Mouse (Mus musculus) MEL (cell line): ENCODE measurements around the gene Cbx8. TPM values are rescaled to one million over a fixed set of nuclear protein-coding genes. Genes with fewer than 3 reads are reported as not detected.

Experiments
- DNase-seq: peaks from one replicate; pipeline ENCODE4 v3.0.0; 2011; ENCODE audit warnings: low read depth, low spot score
- H3K27ac ChIP-seq: 2 replicates; pipeline ENCODE4 v1.5.1; 2012; ENCODE audit warnings: low read depth, mild to moderate bottlenecking, control low read depth, low read length, moderate library complexity; ENCODE audit not compliant: control insufficient read depth
- H3K27me3 ChIP-seq, 2 experiments: fragments of 150-350 bp in 1 of 2; sonication (generic) in 1 of 2; 2 replicates each; pipeline ENCODE4 v1.6.1; 2012; ENCODE audit warnings: low read length in 2 of 2, mild to moderate bottlenecking in 2 of 2, improper control_type of control experiment in 1 of 2, moderate library complexity in 1 of 2; ENCODE audit not compliant: insufficient read depth in 2 of 2, control insufficient read depth in 1 of 2
- H3K36me3 ChIP-seq, 2 experiments: 2 replicates each; pipeline ENCODE4 v1.6.1; 2012 to 2014; ENCODE audit warnings: low read length in 2 of 2, improper control_type of control experiment in 1 of 2, inconsistent platforms in 1 of 2, mild to moderate bottlenecking in 1 of 2; ENCODE audit not compliant: insufficient read depth in 2 of 2, control insufficient read depth in 1 of 2
- H3K4me1 ChIP-seq, 2 experiments: fragments of 150-350 bp in 1 of 2; sonication (generic) in 1 of 2; 2 replicates each; pipeline ENCODE4 v1.6.1; 2012; ENCODE audit warnings: low read length in 2 of 2, improper control_type of control experiment in 1 of 2, mild to moderate bottlenecking in 1 of 2; ENCODE audit not compliant: insufficient read depth in 2 of 2, control insufficient read depth in 1 of 2
- H3K4me3 ChIP-seq, 2 experiments: fragments of 150-350 bp in 1 of 2; sonication (generic) in 1 of 2; 2 replicates each; pipeline ENCODE4 v1.5.1; 2012; ENCODE audit warnings: low read depth in 2 of 2, low read length in 2 of 2, mild to moderate bottlenecking in 2 of 2, moderate library complexity in 2 of 2, control low read depth in 1 of 2, improper control_type of control experiment in 1 of 2; ENCODE audit not compliant: control insufficient read depth in 1 of 2, insufficient read depth in 1 of 2
- H3K79me2 ChIP-seq: 2 replicates; pipeline ENCODE4 v1.6.1; 2012; ENCODE audit warnings: mild to moderate bottlenecking, low read length, moderate library complexity; ENCODE audit not compliant: control insufficient read depth, poor library complexity, insufficient read depth
- H3K9ac ChIP-seq: 2 replicates; pipeline ENCODE4 v1.6.1; 2012; ENCODE audit warnings: low read depth, mild to moderate bottlenecking, control low read depth, low read length, moderate library complexity; ENCODE audit not compliant: control insufficient read depth, poor library complexity, severe bottlenecking
- H3K9me3 ChIP-seq: fragments of 150-350 bp; sonication (generic); replicated peaks from 2 replicates; pipeline ENCODE4 v1.6.1; 2012; ENCODE audit warnings: mild to moderate bottlenecking, low read length, improper control_type of control experiment, moderate library complexity; ENCODE audit not compliant: insufficient read depth
- BHLHE40 ChIP-seq: IDR thresholded peaks from 2 replicates; pipeline ENCODE4 v1.6.1; 2012; ENCODE audit warnings: low read depth, mild to moderate bottlenecking, inconsistent platforms, low read length, improper control_type of control experiment, borderline replicate concordance
- CTCF ChIP-seq, 3 experiments: IDR thresholded peaks in 2 of 3; conservative IDR thresholded peaks in 1 of 3; 2 replicates each; pipeline ENCODE4 v1.5.1; 2011 to 2012; ENCODE audit warnings: low read length in 3 of 3, low read depth in 2 of 3, mild to moderate bottlenecking in 2 of 3, improper control_type of control experiment in 1 of 3, inconsistent platforms in 1 of 3, mixed read lengths in 1 of 3, moderate library complexity in 1 of 3; ENCODE audit not compliant: control insufficient read depth in 1 of 3, insufficient read depth in 1 of 3, poor library complexity in 1 of 3, severe bottlenecking in 1 of 3
- EP300 ChIP-seq, 2 experiments: IDR thresholded peaks; 2 replicates each; pipeline ENCODE4 v1.6.1; 2011; ENCODE audit warnings: improper control_type of control experiment in 2 of 2, low read length in 2 of 2, low read depth in 1 of 2, mild to moderate bottlenecking in 1 of 2
- GATA1 ChIP-seq: IDR thresholded peaks from 2 replicates; pipeline ENCODE4 v1.6.1; 2011; ENCODE audit warnings: low read depth, low read length, improper control_type of control experiment
- JUND ChIP-seq: IDR thresholded peaks from 2 replicates; pipeline ENCODE4 v1.6.1; 2011; ENCODE audit warnings: low read depth, mild to moderate bottlenecking, improper control_type of control experiment, low read length
- KAT2A ChIP-seq: conservative IDR thresholded peaks from 2 replicates; pipeline ENCODE4 v1.6.1; 2012; ENCODE audit warnings: low read depth, low read length, improper control_type of control experiment, inconsistent platforms
- MAX ChIP-seq: IDR thresholded peaks from 2 replicates; pipeline ENCODE4 v1.6.1; 2011; ENCODE audit warnings: low read length, improper control_type of control experiment
- MAZ ChIP-seq: IDR thresholded peaks from 2 replicates; pipeline ENCODE4 v1.6.1; 2012; ENCODE audit warnings: low read depth, mild to moderate bottlenecking, inconsistent platforms, low read length, improper control_type of control experiment
- MXI1 ChIP-seq: IDR thresholded peaks from 2 replicates; pipeline ENCODE4 v1.6.1; 2011; ENCODE audit warnings: mild to moderate bottlenecking, low read depth, low read length, improper control_type of control experiment
- MYB ChIP-seq: IDR thresholded peaks from 2 replicates; pipeline ENCODE4 v1.6.1; 2011; ENCODE audit warnings: mild to moderate bottlenecking, low read depth, low read length, improper control_type of control experiment
- MYC ChIP-seq: IDR thresholded peaks from 2 replicates; pipeline ENCODE4 v1.6.1; 2011; ENCODE audit warnings: low read depth, mild to moderate bottlenecking, low read length, improper control_type of control experiment, moderate library complexity
- NRF1 ChIP-seq: IDR thresholded peaks from 2 replicates; pipeline ENCODE4 v1.6.1; 2014; ENCODE audit warnings: low read depth, mild to moderate bottlenecking, inconsistent platforms, low read length, improper control_type of control experiment, moderate library complexity; ENCODE audit not compliant: poor library complexity, insufficient read depth, severe bottlenecking
- POLR2AphosphoS5 ChIP-seq: IDR thresholded peaks from 2 replicates; pipeline ENCODE4 v1.6.1; 2012; ENCODE audit warnings: low read depth, borderline replicate concordance, mild to moderate bottlenecking, inconsistent platforms, low read length, moderate library complexity, mixed read lengths
- RAD21 ChIP-seq: IDR thresholded peaks from 2 replicates; pipeline ENCODE4 v1.6.1; 2011; ENCODE audit warnings: mild to moderate bottlenecking, low read depth, low read length, improper control_type of control experiment
- SIN3A ChIP-seq: IDR thresholded peaks from 2 replicates; pipeline ENCODE4 v1.6.1; 2012; ENCODE audit warnings: low read length, improper control_type of control experiment, inconsistent platforms
- TAL1 ChIP-seq: IDR thresholded peaks from 2 replicates; pipeline ENCODE4 v1.6.1; 2012; ENCODE audit warnings: mild to moderate bottlenecking, inconsistent platforms, low read length, moderate library complexity, mixed read lengths
- TCF12 ChIP-seq: IDR thresholded peaks from 2 replicates; pipeline ENCODE4 v1.6.1; 2014; ENCODE audit warnings: low read depth, mild to moderate bottlenecking, inconsistent platforms, low read length, improper control_type of control experiment, moderate library complexity
- UBTF ChIP-seq: IDR thresholded peaks from 2 replicates; pipeline ENCODE4 v1.6.1; 2012; ENCODE audit warnings: low read depth, mild to moderate bottlenecking, inconsistent platforms, low read length, improper control_type of control experiment, moderate library complexity, borderline replicate concordance; ENCODE audit not compliant: insufficient read depth
- ZMIZ1 ChIP-seq: IDR thresholded peaks from 2 replicates; pipeline ENCODE4 v1.6.1; 2012; ENCODE audit warnings: low read depth, mild to moderate bottlenecking, inconsistent platforms, low read length, improper control_type of control experiment, moderate library complexity
- polyA plus RNA-seq, 2 experiments: library from polyadenylated mRNA; stranded (reverse) in 1 of 2; unstranded in 1 of 2; fragments of >175 nt in 1 of 2; fragments of >200 nt in 1 of 2; gene quantifications; 2 replicates each; pipeline versions ENCODE4 v1.2.1 to v1.2.4; 2012; ENCODE audit warnings: low replicate concordance in 2 of 2, low read depth in 1 of 2; ENCODE audit not compliant: insufficient read length in 2 of 2, insufficient read depth in 1 of 2, missing spikeins in 1 of 2
- total RNA-seq: library from RNA; depleted of rRNA; stranded (reverse); fragments of 300-350 nt; gene quantifications from 2 replicates; pipeline ENCODE4 v1.2.3, GENCODE M21; 2012

Gene Cbx8
- total and polyA plus RNA-seq, 3 experiments, result 5.7 to 11.3 TPM; not detected in 1

GRCm38 (mm10) chr11:119006462-119006861 is 34.3 kb downstream of the Cbx8 start:
- no peaks in the 10 kb centered on the region for H3K79me2 ChIP-seq
- H3K9ac ChIP-seq, result no peak overlapping the region
- no peak overlapping the region for H3K27ac ChIP-seq
- no peaks in the 10 kb centered on the region for H3K4me1 ChIP-seq
- H3K27me3 ChIP-seq, result no peaks in the 10 kb centered on the region; a peak in 1 of 4 replicates
- H3K36me3 ChIP-seq, result no peaks in the 10 kb centered on the region
- DNase-seq, result no peak
- no peaks in the 10 kb centered on the region for H3K9me3 ChIP-seq
- TF ChIP-seq CTCF (IDR thresholded peaks at IDR 0.05 in 2 of 3, conservative IDR thresholded peaks at IDR 0.05 in 1 of 3; ENCODE audit: control insufficient read depth in 1 of 3, insufficient read depth in 1 of 3, low read depth in 2 of 3, low read length in 3 of 3, poor library complexity in 1 of 3, severe bottlenecking in 1 of 3) (peak in 1 of 3 experiments; percentile 19; a peak in 2 of 6 replicates), UBTF (no peak)
- H3K4me3 ChIP-seq, result no peak overlapping the region

- Histone ChIP-seq H3K27ac (no peak overlapping the region), H3K36me3 (no peaks in the 10 kb centered on the region), H3K79me2 (no peaks in the 10 kb centered on the region), H3K9me3 (no peaks in the 10 kb centered on the region), H3K27me3 (no peaks in the 10 kb centered on the region; a peak in 1 of 4 replicates), H3K9ac (no peak overlapping the region), H3K4me1 (no peaks in the 10 kb centered on the region), H3K4me3 (no peak overlapping the region)
- DNase-seq, result no peak
- no peak for TF ChIP-seq BHLHE40
- TF ChIP-seq EP300 (IDR thresholded peaks at IDR 0.05; ENCODE audit: low read depth in 1 of 2, low read length in 2 of 2), result no peak
- no peak for TF ChIP-seq TAL1
- TF ChIP-seq SIN3A, result no peak
- no peak for TF ChIP-seq MYB
- TF ChIP-seq JUND, result no peak
- TF ChIP-seq GATA1, result no peak
- no peak for TF ChIP-seq ZMIZ1
Measured at GRCm38 (mm10) chr11:119005547-119006275, 35.1 kb downstream of the Cbx8 start.

- Histone ChIP-seq H3K9ac (no peak overlapping the region), H3K79me2 (no peaks in the 10 kb centered on the region), H3K9me3 (no peaks in the 10 kb centered on the region), H3K4me1 (peaks cover 2 to 3% of the 10 kb centered on the region in 2 experiments; a peak in 2 of 4 replicates), H3K27ac (no peak overlapping the region), H3K36me3 (no peaks in the 10 kb centered on the region), H3K4me3 (no peak overlapping the region), H3K27me3 (no peaks in the 10 kb centered on the region; a peak in 1 of 4 replicates)
- DNase-seq, result no peak
- TF ChIP-seq MAZ, result no peak
- no peak for TF ChIP-seq MXI1
- TF ChIP-seq RAD21, result no peak
- no peak for TF ChIP-seq BHLHE40
- no peak for TF ChIP-seq MYC
- TF ChIP-seq ZMIZ1, result no peak
- TF ChIP-seq POLR2AphosphoS5, result no peak
- no peak for TF ChIP-seq NRF1
- no peak for TF ChIP-seq KAT2A
- TF ChIP-seq TCF12, result no peak
- TF ChIP-seq MAX, result no peak
Measured at GRCm38 (mm10) chr11:119001493-119002128, 39.2 kb downstream of the Cbx8 start.
